Mouse (Mus musculus): Measurements from ENCODE around the gene Zfp800. TPM values are rescaled to one million over a fixed set of nuclear protein-coding genes. Genes with fewer than 3 reads are reported as not detected.

Gene Zfp800
- total RNA-seq, 2 experiments from 2014 or later: 20.7 to 25.7 TPM

DNA sequence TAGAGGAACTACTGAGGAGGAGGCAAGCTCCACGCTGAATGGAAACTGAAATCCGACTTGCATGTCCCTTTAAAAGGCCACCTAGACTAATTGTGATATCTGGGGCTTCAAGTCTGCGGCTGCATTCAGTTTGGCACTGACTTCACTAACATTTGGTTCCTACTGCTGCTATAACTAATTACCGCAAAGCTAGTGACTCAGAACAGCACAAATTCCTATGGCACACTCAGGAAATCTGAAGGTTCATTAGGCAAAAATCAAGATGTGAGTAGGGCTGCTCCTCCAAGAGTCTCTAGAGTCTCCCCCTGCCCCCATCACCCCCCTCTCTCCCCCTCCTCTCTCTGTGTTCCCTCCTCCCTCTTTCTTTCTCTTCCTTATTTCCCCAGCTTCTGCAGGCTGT, 194.4 kb downstream of the Zfp800 start:
- DNase-seq (ENCODE audit: low spot score in 2 of 2): peak in 1 of 2 experiments; percentile 21
- H3K27ac ChIP-seq: no peak overlapping the region
- no peak for TF ChIP-seq CTCF (conservative IDR thresholded peaks at IDR 0.05)
- H3K4me3 ChIP-seq: no peak overlapping the region

DNA sequence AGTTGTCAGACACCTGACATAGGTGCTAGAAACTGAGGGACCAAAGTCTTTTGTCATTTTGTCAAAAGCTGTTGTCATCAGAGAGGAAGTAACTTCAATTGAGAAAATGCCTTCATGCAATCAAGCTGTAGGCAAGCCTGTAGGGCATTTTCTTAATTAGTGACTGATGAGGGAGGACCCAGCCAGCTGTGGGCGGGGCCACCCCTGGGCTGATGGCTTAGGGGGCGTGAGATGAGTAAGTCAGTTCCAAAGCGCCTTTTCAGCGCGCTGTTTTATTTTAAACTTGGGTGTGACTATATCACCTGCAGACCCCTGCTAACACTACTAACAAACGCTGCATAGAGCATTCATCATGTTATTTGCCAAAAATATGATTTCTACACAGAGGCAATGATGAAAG, 195.0 kb downstream of the Zfp800 start:
- H3K27ac ChIP-seq: no peak overlapping the region
- DNase-seq (ENCODE audit: low spot score in 2 of 2): no peak
- H3K4me3 ChIP-seq: no peak overlapping the region
- TF ChIP-seq CTCF (conservative IDR thresholded peaks at IDR 0.05): no peak

DNA sequence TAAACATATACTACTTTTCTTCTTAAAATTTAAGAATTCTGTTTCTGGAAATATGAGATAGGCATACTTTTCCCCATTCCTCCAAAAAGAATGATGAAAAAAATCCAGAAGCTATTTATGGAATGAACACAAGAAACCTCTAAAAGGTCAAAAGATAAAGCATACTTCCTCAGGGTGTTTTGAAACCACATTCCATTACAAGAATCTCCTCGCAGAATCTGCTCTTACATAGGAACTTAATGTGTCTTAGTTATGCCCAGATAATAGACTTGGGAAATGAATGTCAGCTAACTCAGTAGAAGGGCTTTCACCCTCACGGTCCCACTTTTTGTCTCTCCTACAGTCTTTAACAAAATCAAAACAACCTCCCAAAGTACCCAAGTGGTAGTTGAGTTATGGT, 203.9 kb downstream of the Zfp800 start:
- H3K27ac ChIP-seq: no peak overlapping the region
- H3K4me3 ChIP-seq: no peak overlapping the region
- no peak for DNase-seq (ENCODE audit: low spot score in 2 of 2)
- TF ChIP-seq CTCF (conservative IDR thresholded peaks at IDR 0.05): no peak

DNA sequence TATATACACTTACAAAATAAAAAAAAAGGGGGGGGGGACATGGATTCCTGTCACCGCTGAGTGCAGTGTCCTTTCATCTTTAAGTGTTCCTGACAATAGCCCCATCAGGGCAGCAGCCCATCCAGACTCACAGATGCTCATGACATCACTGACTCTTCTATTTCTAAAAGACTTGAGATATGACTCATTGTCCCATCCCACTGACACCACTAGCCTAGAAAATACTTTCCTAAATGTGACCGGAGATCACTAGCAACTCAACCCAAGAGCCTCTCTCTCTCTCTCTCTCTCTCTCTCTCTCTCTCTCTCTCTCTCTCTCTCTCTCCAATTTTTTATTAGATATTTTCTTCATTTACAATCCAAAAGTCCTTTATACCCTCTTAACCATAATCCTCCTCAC, 205.9 kb downstream of the Zfp800 start:
- H3K4me3 ChIP-seq: no peak overlapping the region
- DNase-seq (ENCODE audit: low spot score in 2 of 2): no peak
- no peak for TF ChIP-seq CTCF (conservative IDR thresholded peaks at IDR 0.05)
- H3K27ac ChIP-seq: no peak overlapping the region

Other genes starting within 250 kb of the Zfp800 start
- 100 to 1,000 TPM; 285 to 294 TPM for gene Arf5, start 25.6 kb upstream of the Zfp800 start, total RNA-seq (2021)
- gene Fscn3, start 29.8 kb upstream of the Zfp800 start, total RNA-seq (2021): not detected
- 10 to 100 TPM; 17.9 to 23.0 TPM for gene Gcc1, start 30.4 kb upstream of the Zfp800 start, total RNA-seq (2021)
- not detected for gene Pax4, start 51.3 kb upstream of the Zfp800 start, total RNA-seq (2021)
- gene Snd1, start 77.1 kb upstream of the Zfp800 start, total RNA-seq (2021): 100 to 1,000 TPM; 110 to 112 TPM

All from layer of hippocampus, adult 2 months (tissue).